Mouse (Mus musculus) thymus, postnatal 25 days (tissue): Measurements from ENCODE around the gene Slc22a20.
A peak's percentile ranks its signal among the peaks of the same experiment; 100 is the strongest.

Source experiments
- DNase-seq: peaks from one replicate; pipeline ENCODE4 v3.0.0; 2022

Gene Slc22a20

DNA sequence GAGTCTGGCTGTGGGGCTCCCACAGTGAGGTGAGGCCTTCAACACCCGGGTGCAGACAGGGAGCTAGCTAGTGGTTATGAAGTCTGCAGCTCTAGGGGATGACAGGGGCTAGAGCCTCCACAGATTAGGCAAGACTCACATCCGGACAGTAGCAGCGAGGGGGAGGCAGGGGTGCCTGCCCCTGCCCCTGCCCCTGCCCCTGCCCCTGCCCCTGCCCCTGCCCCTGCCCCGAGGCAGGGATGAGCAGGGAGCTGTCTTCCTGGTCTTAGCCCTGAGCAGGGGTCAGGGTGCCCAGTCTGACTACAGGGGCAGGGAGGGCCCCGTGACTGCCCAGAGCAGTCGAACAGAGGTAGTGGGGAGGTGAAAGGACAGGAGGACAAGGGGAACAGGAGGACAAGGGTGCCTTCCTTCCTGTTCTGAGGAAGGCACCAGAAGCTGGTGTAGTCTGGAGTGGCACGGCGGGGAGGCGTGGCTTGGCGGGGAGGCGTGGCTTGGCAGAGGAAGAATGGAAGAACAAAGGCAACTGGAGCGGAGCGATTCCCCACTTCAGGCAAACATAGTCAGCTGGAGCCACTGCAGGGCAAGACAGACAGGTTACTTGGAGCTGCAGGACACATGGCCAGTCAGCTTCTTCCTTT lies 3.0 kb upstream of the Slc22a20 start:
- peak; percentile 89 for DNase-seq

DNA sequence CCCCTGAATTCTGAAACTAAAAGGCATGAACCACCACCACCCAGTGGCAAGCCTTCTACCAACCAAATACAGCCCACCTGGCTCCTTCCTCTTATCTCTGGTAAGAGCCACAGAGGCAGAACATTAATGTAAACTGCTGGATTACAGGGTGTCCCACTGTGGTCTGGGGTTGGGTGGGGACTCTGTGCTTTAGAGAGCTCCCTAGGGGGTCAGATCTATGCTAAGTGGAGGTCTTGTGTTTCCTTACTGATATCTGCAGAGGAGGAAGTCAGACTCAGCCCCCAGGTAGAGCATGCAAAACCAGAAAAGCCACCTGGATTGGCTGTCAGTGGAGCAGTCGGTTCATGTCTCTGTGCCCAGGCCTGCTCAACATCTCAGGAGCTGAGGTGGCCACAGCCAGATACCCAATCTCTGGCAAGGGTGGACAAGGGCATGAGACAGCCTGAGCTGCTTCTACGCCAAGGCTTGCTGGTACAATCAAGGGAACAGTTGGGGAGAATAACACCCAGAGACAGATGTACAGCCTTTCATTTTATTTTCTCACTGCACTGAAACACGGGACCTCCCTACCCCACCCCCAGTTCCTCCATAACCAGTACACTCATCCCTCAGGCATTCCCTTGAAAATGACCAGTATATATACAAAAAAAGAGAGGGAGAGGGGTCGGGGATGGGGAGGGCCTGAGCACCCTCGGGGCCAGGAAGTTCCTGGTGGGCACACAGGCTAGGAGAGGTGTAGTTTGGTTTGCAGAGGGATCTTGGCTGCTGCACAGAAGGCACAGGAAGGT lies 2.3 kb upstream of the Slc22a20 start:
- DNase-seq = no peak

DNA sequence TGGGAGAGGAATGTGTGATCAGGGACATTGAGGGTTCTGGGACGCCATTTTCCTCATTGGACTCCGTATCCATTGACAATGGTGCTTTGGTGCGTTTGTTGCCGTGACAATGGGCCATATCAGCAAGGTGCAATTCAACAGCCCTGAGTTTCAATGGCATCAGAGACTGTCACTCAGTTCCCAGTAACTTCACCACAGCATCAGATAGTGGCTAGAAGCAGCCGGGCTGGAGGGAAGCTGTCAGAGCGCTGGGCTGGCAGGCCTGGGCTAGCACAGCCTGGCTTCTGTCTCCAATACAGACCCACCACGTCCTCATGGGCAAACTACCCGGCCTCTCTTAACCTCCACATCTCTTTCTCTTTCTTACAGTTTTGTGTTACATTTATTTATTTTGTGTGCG lies 5.5 kb downstream of the Slc22a20 start:
- DNase-seq = no peak

- no peak for DNase-seq
These were observed 8.2 kb downstream of the Slc22a20 start for GRCm38 (mm10) chr19:5977717-5978116.

DNA sequence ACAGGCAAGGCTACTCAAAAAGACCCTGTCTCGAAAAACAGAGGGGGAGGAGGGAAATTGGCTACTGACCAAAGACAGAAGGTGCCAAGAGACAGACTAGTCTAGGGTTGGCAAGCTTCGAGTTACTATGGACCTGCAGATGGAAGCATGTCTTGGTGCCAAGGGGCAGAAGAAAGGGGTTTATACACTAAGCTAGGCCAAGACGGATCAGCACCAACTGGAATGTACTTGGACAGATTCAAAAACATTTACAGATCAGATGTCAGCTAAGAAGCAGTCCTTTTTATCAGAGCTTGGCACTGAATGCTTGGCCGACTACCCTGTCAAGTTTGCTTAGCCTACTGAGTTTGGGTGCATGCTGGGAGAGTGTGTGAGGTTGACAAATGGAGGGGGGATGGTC lies 10.3 kb downstream of the Slc22a20 start:
- DNase-seq = no peak

- no peak for DNase-seq
These were observed 10.8 kb downstream of the Slc22a20 start for GRCm38 (mm10) chr19:5975112-5975511.

GRCm38 (mm10) chr19:5967664-5968063 lies 18.3 kb downstream of the Slc22a20 start:
- DNase-seq = no peak

GRCm38 (mm10) chr19:5966786-5967185 lies 19.2 kb downstream of the Slc22a20 start:
- no peak for DNase-seq

- DNase-seq = no peak
These were observed 20.0 kb downstream of the Slc22a20 start for GRCm38 (mm10) chr19:5965910-5966309.

DNA sequence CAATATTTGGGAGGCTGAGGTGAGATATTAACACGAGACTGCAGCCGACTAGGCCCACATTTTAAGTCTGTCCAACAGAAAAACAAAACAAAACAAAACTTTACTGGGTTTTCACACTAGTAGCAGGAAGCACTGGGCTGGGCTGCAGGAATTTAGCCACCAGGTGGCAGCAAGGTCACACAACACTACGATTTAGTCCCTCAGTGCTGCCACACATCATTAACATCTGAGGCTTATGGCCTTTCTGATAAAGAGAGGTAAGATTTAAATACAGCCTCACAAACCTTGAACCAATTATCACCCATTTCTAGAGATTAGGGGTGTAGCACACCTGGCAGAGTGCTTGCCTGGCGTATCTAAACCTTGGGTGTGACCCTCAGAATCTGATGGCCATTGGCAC lies 20.7 kb downstream of the Slc22a20 start:
- peak; percentile 79 for DNase-seq

GRCm38 (mm10) chr19:5964804-5965203 lies 21.1 kb downstream of the Slc22a20 start:
- DNase-seq = no peak

DNA sequence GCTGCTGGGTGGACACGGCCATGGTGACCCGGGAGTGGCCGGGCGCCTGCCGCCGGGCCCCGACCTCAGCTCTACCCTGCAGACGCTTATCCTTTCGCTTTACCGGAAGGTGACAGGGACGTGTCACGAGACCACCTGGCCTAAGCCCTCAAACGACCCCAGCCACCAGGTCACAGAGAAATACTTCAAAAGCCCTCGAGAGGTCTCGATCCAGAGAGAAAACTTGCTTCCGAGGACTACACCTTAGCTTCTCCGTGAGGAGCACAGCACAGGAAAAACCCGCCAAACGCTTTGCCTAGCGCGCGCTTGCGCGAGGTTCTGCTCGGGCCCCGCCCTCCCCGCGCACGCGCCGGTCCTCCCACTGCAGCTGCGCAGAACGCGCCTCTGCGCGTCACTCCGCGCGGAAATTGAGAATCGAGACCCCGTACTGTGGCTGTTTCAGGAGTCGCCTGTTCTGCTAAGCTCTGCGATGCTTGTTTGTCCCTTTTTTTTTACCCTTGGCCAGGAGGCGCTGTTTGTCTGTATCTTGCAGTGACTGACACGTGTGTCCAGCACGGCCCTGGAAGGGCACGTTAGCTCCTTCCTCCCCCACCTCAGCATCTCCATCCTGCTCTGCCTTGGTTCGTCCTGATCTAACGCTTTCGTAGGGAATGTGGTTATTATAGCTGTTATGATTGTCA lies 21.9 kb downstream of the Slc22a20 start, which contains the start of gene Pola2:
Gene Pola2, minus strand, starts transcription at position 320 of the 680 bp plus-strand sequence.
- DNase-seq = peak; percentile 93

DNA sequence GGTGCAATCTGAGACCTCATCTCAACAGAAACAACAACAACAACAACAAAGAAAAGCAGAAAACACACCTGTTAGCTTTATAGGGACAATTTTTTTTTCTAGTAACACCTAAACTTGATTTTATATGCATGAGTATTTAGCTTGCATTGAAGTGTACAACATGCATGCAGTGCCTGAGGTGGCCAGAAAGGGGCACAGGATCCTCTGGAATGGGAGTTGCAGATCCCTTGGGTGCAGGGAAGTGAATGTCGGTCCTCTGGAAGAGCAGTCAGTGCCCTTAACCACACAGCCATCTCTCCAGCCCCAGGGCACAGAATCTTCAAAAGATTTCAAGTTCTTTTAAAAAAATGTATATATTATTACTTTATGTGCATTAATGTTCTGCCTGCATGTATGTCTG lies 23.3 kb downstream of the Slc22a20 start:
- no peak for DNase-seq

DNA sequence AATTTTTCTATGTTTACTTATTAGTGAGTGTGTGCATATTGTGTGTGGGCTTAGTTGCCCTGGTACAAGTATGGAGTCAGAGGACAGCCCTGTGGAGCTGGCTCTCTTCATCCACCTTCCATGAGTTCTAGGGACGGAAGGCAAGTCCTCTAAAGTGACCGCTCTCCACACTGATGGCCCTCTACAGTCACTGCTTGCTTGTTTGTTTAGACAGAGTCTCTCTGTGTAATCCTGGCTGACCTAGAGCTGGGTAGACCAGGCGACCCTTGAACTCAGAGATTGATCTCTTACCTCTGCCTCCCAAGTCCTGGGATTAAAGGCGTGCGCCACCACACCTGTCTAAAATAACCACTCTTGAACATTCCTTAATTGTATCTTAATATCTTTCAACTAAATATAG lies 28.6 kb downstream of the Slc22a20 start:
- no peak for DNase-seq

DNA sequence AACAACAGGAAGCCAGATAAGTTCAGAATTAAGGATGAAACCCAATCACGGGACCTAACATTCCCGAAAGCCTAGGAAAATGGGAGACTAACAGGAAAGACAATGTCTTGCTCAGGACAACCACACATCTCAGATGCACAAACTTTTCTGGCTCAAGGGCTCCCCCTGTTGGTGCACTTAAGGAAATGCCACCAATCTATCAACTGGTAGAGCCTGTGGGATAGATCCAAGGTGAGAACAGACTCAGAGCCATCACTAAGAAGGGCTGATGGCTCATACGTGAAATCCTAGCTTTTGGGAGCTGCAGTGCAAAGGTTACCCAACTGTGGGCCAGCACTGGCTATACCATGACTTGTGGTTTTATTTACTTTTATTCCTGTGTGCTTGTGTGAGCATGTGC lies 29.3 kb downstream of the Slc22a20 start:
- DNase-seq = peak; percentile 72

DNA sequence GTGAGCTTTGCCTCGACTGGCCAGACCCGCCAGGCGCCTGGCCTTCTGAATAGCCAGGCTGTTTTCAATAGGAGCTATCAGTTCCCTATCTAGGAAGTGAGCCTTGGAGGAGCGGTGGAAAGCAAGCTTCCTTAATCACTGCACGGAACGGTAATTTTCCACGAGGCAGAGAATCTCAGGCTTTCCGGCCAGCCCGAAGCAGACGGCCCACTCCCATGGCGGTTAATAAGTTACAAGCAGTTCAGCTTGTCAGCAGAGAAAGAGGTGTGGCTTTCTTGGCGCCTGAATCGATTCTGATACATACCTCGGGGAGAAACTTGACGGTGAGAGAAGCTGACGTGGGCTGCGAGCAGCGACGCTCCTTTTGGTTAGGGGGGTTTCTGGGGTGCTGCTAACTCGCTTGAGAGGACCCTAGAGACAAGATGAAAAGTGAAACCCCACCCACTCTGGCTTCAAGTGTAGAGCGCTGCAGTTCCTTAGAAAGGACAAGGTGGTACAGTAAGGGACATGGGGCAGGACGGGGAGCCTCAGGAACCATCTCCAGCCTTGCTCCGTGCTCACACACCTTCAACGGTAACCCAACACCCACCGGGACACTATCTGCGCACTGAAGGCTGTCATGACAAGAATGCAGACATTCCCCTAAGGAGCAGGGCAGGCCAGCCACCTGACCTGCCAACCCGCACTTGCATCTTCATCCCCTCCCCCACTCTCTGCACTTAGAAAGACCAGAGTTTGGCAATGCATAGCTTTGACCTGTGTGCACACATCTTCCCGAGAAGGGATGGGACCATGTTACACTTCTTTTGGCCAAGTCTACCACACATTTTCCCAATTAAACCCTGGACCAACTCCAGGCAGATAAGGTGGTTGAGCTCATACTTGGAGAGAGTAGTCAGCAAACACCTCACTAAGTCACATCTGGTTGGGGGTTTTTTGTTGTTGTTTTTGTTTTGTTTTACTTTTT lies 30.0 kb downstream of the Slc22a20 start:
- DNase-seq = no peak

DNA sequence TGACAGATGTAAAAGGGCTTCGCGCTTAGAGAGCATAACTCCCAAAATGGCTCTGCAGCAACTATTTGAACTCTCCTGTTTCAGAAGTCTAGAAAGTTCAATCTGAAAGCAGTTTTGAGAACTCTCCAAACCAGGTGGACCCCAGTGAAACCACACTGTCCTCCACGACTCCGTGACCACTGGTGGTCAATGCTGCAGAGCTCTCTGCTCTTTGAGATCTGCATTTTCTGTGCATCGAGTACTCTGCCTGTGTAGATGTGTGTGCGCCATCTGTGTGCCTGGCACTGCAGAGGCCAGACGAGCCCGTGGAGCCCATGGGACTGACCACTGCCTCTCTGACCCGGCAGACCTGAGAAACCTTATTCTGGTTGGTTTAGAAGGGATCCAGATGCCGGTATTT lies 31.0 kb downstream of the Slc22a20 start:
- DNase-seq = no peak

GRCm38 (mm10) chr19:5954031-5954710 lies 31.8 kb downstream of the Slc22a20 start:
- no peak for DNase-seq

- DNase-seq = no peak
These were observed 32.7 kb downstream of the Slc22a20 start for GRCm38 (mm10) chr19:5953201-5953770.

- DNase-seq = no peak
These were observed 33.8 kb downstream of the Slc22a20 start for GRCm38 (mm10) chr19:5952071-5952691.

DNA sequence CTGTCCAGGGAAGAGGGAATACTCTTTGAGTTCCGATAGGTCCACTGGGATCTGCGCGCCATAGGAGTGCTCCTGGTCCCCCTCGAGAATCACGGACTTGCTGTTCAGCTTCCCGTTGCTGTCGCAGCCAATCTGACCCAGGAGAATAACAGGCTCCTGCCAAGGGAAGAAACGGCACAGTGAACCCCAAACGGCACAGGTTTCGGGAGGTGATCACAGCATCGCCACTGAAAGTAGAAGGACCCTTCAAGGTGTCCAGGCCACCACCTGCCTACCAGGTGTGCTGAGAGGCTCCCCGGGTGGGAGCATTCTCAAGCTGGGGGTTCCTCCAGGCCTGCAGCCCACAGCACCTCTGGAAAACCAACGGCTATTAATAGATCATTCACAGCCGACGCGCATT lies 34.3 kb downstream of the Slc22a20 start:
- no peak for DNase-seq
